Comparison of ENCODE assay signal across 10 mouse cellular contexts in genomic region chr1:151035766-151036165, GRCm38 (mm10).
"Had no signal": no experiment of that assay in that cellular context is flagged by ENCODE, and none has a peak within 500 bp of the region (broad histone marks: within the 10 kb centered on the region; RNA-seq: fewer than 3 reads in every experiment).

No protein-coding gene starts in this region.

- H3K4me2 ChIP-seq: limb, embryonic 13.5 days; liver, embryonic 11.5 days; lung, embryonic 14.5 days; midbrain, embryonic 11.5 days had no signal

- H3K27ac ChIP-seq: limb, embryonic 13.5 days had no signal

- H3K9ac ChIP-seq: limb, embryonic 13.5 days; lung, embryonic 14.5 days had no signal

- H3K9me3 ChIP-seq: limb, embryonic 13.5 days; megakaryocyte, embryonic 14.5 days had no signal

- DNase-seq: left cerebral cortex, postnatal 4 days; lung, embryonic 14.5 days; lung, postnatal 10 days; lung, postnatal 4 days; right cerebral cortex, postnatal 14 days; thymus, postnatal 4 days had no signal

- H3K27me3 ChIP-seq: limb, embryonic 13.5 days had no signal

- H3K4me3 ChIP-seq: limb, embryonic 13.5 days; megakaryocyte, embryonic 14.5 days had no signal

- H3K36me3 ChIP-seq: limb, embryonic 13.5 days had no signal

- H3K4me1 ChIP-seq: limb, embryonic 13.5 days had no signal
